Mouse (Mus musculus) central nervous system, embryonic 18 days (tissue): ENCODE measurements around the gene Tmem138. TPM values are rescaled to one million over a fixed set of nuclear protein-coding genes. Genes with fewer than 3 reads are reported as not detected.

Experiments
- polyA plus RNA-seq: library from polyadenylated mRNA; depleted of rRNA; stranded (reverse); fragments of >200 nt; gene quantifications from 2 replicates; pipeline ENCODE4 v1.2.3, GENCODE M21; 2012; rRNA removed

Tmem138 gene
- polyA plus RNA-seq = 29.2 and 29.8 TPM in 2 replicates

DNA sequence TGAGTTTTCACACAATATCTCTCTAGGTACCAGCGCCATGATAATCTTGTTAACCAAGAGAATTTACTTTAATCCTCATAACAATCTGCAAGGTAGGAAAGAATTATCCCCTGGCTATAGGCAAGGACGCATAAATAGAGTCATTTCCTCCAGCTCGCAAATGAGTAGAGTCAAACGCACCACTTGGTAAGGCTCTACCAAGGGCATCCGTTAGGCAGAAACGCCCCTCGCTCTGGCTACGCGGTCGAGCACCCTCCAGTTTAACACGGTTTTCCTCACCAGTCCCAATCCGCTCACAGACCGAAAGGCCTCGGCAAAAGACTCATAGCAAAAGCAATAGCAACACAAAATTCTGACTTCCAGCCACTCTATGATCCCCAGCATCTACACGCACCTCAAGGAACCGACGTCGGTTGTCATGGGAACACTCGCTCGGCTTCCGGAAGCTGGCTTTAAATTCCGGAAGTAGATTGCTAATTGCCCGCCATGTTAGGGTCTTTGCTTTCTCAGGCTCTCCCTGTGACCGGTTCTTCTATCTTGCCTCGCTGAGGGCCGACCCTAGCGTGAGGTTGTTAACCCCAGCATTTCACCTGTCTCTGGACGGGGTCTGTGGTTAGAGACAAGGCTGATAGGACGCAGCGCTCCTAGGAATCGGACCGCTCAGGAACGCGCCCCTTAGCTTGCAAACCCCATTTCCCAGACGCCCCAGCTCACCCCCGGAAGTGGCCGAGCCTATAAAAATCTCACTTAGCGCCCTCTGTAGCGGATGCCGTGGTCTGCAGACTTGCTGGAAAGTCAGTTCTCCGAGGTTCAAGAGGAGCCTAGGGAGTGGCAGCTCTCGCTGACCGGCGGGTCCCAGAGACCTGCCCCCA lies at the start of gene Tmem138, which contains the start of gene Cyb561a3:
Gene Tmem138 (minus strand): TSS at position 673 of the 872 bp plus-strand sequence.
Gene Cyb561a3 (plus strand): TSS at position 483 of the 872 bp plus-strand sequence.

DNA sequence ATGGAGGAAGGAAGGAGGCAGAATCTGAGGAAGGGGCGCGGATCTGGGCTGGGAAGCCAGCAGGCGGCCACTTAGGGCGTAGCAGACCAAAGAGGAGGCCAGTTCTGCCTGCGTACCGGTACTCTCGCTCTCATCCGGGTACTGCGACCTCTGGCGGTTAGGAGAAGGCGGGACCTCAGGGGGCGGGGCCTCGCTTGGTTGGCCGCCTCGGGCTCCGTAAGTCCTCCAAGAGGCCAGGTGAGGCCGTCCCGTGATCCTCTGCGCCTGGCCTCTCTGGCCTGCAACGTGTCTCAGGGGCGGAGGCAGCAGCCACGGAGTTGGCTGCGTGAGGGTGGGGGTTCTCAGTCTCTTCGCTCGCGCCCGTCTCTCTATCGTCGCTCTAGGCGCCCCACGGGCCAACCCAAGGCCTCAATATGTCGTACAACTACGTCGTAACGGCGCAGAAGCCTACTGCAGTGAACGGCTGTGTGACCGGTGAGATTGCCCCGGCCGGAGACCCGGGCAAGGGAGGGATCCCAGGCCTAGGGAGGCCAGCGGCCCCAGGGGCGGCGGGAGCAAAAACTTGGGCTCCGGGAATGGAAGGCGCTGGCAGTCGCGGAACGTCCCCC lies 28.2 kb upstream of the Tmem138 start, which contains the start of the genes Ddb1 and Tkfc:
Gene Ddb1 (plus strand): TSS at position 35 of the 608 bp plus-strand sequence.
Gene Tkfc (minus strand): TSS at position 362 of the 608 bp plus-strand sequence.

DNA sequence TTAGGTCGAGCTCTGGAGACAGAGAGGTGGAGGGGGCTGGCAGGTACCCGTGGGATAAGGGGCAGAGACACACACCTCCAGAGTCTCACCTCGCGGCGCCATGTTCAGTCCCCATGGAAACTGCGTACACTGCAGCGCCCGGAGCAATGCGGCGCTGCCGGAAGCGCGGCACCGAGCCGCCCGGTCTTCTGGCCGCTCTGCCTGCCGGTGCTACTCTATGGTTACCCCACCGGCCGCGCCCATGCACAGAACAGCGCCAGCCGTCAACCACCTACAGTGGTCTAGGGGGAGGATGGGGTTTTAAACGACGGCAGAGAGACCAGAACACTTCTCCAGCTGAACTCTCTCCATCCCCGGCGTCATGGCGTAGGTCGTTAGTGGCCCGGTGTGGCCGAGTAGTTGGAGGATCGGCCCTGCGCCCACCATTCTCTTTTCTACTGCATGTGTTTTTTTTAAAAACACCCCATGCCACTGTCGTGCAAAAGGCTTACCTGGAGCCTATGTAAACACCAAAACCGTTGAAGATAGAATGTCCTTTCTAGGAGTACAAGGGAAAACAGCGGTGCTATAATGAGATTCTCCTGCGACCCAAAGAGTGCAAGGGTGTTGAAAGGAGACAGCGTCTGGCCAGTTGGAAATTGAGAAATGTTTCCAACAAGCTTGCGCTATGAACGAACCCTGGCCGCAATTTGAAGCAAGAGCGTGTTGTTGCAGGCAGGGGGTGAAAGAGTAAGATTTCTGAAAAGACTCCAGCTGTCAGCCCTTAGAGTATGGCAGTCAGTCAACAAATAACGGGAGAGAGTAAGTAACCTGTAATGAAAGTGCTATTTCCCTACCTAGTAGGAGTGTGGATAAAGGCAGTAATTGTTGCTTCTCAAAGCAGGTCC lies 21.3 kb downstream of the Tmem138 start, which contains the start of gene Tmem216:
Gene Tmem216 (minus strand): TSS at position 615 of the 887 bp plus-strand sequence.

DNA sequence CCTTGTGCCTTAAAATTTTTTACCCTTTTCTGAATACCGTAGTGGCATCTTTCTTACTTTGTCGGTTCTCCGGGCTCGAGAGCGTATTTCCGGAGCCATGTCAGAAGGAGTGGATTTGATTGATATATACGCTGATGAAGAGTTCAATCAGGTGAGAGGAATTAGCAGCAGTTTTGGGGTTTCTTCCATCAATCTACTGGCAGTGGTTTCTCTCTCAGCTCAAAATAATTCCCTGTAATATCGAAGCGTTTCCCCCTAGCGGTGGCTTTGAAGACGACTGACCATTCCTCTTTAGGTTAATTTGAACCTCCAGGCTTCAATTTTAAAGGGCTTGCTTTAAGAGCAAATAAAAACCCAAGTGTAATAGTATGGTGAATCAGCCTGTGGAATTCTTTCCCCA lies 51.3 kb downstream of the Tmem138 start, which contains the start of gene Sdhaf2:
Gene Sdhaf2 (minus strand): TSS at position 233 of the 400 bp plus-strand sequence.

DNA sequence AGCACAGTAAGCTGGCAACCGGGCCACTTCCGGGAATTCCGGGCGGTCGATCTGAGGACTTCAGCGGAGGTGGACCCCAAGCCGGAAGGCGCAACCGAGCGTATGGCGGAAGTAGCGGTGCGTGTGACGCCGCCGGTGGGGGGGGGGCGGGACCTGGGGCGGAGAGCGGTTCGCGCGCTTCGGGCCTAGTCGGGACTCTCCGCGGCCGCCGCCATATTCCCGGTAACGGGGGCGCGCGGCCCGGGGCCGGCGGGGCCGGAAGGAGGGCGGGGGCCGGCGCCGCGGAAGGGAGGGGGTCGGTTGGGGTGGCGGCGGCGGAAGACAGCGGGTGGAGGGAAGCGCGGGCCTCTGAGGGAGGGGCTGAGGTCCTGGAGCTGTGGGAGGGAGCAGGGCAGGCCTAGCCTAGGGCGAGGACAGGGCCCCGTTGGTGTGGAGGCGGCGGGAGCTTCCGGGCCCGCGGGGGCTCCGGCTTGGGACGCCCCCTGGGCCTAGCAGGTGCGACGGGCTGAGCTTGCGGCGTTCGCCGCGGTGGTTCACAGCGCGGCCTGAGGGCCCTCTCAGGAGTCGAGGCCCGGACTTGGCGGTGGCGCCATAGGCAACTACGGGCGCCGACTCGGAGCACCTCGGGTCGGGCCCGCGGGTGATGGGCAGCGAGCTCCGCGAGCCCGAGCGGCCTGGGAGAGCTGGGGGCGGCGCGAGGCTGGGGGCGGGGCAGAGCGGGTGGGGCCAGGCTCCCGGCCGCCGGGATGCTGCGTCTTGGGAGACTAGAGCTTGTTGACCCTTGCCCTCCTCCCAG lies 51.9 kb downstream of the Tmem138 start, which contains the start of gene Cpsf7:
Gene Cpsf7 (plus strand): TSS at position 161 of the 796 bp plus-strand sequence.

Other genes with a start within 250 kb of the Tmem138 start
- 81.5 and 88.2 TPM in 2 replicates for gene Syt7, start 188.3 kb downstream of the Tmem138 start, polyA plus RNA-seq
- gene Lrrc10b, start 119.9 kb downstream of the Tmem138 start, polyA plus RNA-seq = 2.8 and 2.9 TPM in 2 replicates
- 2.7 and 3.7 TPM in 2 replicates for gene Ppp1r32, start 94.4 kb downstream of the Tmem138 start, polyA plus RNA-seq
- gene Cpsf7, start 52.1 kb downstream of the Tmem138 start, polyA plus RNA-seq = 103 and 104 TPM in 2 replicates
- 50.7 and 54.6 TPM in 2 replicates for gene Sdhaf2, start 51.2 kb downstream of the Tmem138 start, polyA plus RNA-seq
- gene Tmem216, start 21.1 kb downstream of the Tmem138 start, polyA plus RNA-seq = 49.2 and 51.5 TPM in 2 replicates
- gene Cyb561a3, start 190 bp downstream of the Tmem138 start, polyA plus RNA-seq = 27.3 and 27.8 TPM in 2 replicates
- gene Ddb1, start 28.0 kb upstream of the Tmem138 start, polyA plus RNA-seq = 180 TPM in 2 replicates
- gene Tkfc, start 28.3 kb upstream of the Tmem138 start, polyA plus RNA-seq = 30.3 and 31.9 TPM in 2 replicates
- 2.3 and 3.2 TPM in 2 replicates for gene Vwce, start 56.9 kb upstream of the Tmem138 start, polyA plus RNA-seq
- 0.05 TPM in 1 of 2 replicates, not detected in the other for gene Pga5, start 100.7 kb upstream of the Tmem138 start, polyA plus RNA-seq
- 19.8 and 21.0 TPM in 2 replicates for gene Vps37c, start 111.4 kb upstream of the Tmem138 start, polyA plus RNA-seq
- 0.13 and 0.15 TPM in 2 replicates for gene Cd5, start 161.6 kb upstream of the Tmem138 start, polyA plus RNA-seq